Mouse (Mus musculus): ENCODE results near the gene Gstt4.

DNA sequence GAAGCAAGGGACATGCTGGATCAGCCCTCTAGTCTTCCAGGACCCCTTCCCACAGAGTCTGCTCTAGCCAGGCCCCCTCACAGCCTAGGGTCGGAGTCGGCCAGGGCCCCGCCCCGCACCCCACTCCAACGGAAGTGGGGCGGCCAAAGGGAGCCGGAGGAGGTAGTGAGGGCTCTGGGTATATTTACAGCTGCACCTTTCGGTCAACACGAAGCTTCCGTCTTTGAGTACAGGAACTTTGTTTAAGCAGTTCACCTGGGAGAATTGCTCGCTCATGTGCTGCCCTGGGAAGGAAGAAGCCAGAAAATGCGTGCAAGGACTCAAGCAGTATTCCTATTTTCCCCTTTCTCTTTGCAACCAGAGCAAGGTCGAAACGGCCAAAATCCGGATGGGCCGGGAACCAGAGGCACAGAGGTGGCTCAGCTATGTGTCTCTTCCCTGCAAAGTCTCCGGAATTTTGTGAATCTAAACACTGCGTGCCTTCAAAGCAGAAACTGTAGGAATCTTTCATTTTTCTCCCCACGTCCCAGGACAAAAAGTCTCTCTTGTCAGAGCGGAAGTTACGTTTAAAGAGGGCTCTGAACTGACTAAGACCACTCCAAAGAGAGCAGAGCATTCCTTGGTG lies 11.2 kb upstream of the Gstt4 start:
- no peak for TF ChIP-seq CTCF (IDR thresholded peaks at IDR 0.05)
- no peak for TF ChIP-seq EP300 (IDR thresholded peaks at IDR 0.05)
